Comparison of ENCODE assay signal across 21 mouse cellular contexts in the genomic region with DNA sequence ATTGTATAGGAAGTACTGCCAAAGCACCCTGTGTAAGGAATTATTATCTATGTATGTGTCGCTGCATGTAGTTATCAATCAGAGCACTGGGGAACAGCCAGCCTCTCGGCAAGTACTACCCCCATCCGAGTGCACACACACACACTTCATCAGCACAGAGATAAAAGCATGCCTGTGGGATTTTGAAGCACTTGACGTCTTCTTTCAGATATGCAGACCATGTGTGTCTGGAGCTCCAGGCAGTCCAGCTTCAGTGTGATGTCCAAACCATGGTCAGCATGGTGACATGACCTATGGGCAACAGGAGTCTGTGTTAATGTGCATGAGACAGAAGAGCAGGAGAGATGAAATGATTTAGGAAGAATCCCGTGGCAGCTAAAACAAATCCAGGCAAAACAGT.
DNase-seq lines count a peak whose midpoint lies in the region; ATAC-seq and TF ChIP-seq lines count a peak whose summit lies in the region.
"Had no signal": no experiment of that assay in that cellular context is flagged by ENCODE, and none has a peak within 500 bp of the region (broad histone marks: within the 10 kb centered on the region; RNA-seq: fewer than 3 reads in every experiment).

No protein-coding gene starts in this region.

- peak overlapping the region; percentile 8; the same call in 1 of the 2 replicates for H3K4me2 ChIP-seq in heart, embryonic 11.5 days
- no peak overlapping the region for H3K4me2 ChIP-seq in lung, embryonic 14.5 days
- H3K4me2 ChIP-seq: forebrain, embryonic 15.5 days; heart, embryonic 15.5 days; hindbrain, embryonic 13.5 days had no signal

- WGBS in heart, embryonic 11.5 days (ENCODE audit: insufficient replicate concordance): 18% methylated on average over 5 of the region's 5 CpGs
- 19% methylated on average over 5 of the region's 5 CpGs for WGBS in lung, embryonic 14.5 days

- H3K27me3 ChIP-seq in heart, embryonic 11.5 days (ENCODE audit: control insufficient read depth, insufficient read depth, low read length): no peaks in the 10 kb centered on the region
- H3K27me3 ChIP-seq in lung, embryonic 14.5 days (ENCODE audit: insufficient read depth, low read length): no peaks in the 10 kb centered on the region
- H3K27me3 ChIP-seq: forebrain, embryonic 15.5 days; heart, embryonic 15.5 days; hindbrain, embryonic 13.5 days had no signal

- no peak for ATAC-seq in heart, embryonic 11.5 days (replicated peaks; ENCODE audit: insufficient number of reproducible peaks, low FRiP score, low TSS enrichment)
- peak; percentile 56; the same call in 1 of the 2 replicates for ATAC-seq in lung, embryonic 14.5 days (ENCODE audit: insufficient read depth)
- ATAC-seq: CD4-positive, CD25-positive, alpha-beta regulatory T cell, adult 4 months; forebrain, embryonic 15.5 days; hindbrain, postnatal 0 days had no signal

- no peaks in the 10 kb centered on the region for H3K9me3 ChIP-seq in heart, embryonic 11.5 days (replicated peaks; ENCODE audit: control insufficient read depth, low read length)
- no peaks in the 10 kb centered on the region for H3K9me3 ChIP-seq in lung, embryonic 14.5 days (ENCODE audit: low read depth, low read length)
- H3K9me3 ChIP-seq: forebrain, embryonic 15.5 days; G1E; heart, embryonic 15.5 days; hindbrain, embryonic 13.5 days had no signal

- no peak overlapping the region for H3K4me3 ChIP-seq in heart, embryonic 11.5 days (ENCODE audit: low read depth, low read length)
- H3K4me3 ChIP-seq in lung, embryonic 14.5 days (ENCODE audit: low read depth, low read length): no peak overlapping the region
- H3K4me3 ChIP-seq: forebrain, embryonic 15.5 days; heart, adult 2 months; heart, embryonic 15.5 days; hindbrain, embryonic 13.5 days had no signal

- no peaks in the 10 kb centered on the region for H3K36me3 ChIP-seq in heart, embryonic 11.5 days (ENCODE audit: control insufficient read depth, insufficient read depth, low read length)
- H3K36me3 ChIP-seq in lung, embryonic 14.5 days (ENCODE audit: insufficient read depth): no peaks in the 10 kb centered on the region
- H3K36me3 ChIP-seq: forebrain, embryonic 15.5 days; G1E; heart, embryonic 15.5 days; hindbrain, embryonic 13.5 days had no signal

- DNase-seq in embryo, embryonic 10.5 days (ENCODE audit: low spot score): peak; percentile 3
- DNase-seq in embryo, embryonic 10 days (ENCODE audit: low spot score): no peak
- no peak for DNase-seq in heart, adult 9 months (ENCODE audit: low spot score in 2 of 2)
- peak; percentile 40 for DNase-seq in lung, embryonic 14.5 days
- no peak for DNase-seq in lung, adult 18-20 months
- DNase-seq in retina, postnatal 1 day: peak; percentile 9
- no peak for DNase-seq in retina, embryonic 14.5 days (ENCODE audit: low spot score)
- DNase-seq: adrenal gland, adult 8-10 months; adrenal gland, postnatal 36 days; B cell, adult 2 months; cerebellum, adult 2 months; cerebellum, postnatal 10 days; gastrocnemius, postnatal 36 days; heart, adult 2 months had no signal

- no peak for TF ChIP-seq CTCF in lung, embryonic 14.5 days (IDR thresholded peaks at IDR 0.05; ENCODE audit: low read depth)

- no peak overlapping the region for H3K27ac ChIP-seq in heart, embryonic 11.5 days (ENCODE audit: low read depth, low read length)
- H3K27ac ChIP-seq in lung, embryonic 14.5 days (ENCODE audit: low read depth): no peak overlapping the region
- H3K27ac ChIP-seq: forebrain, embryonic 15.5 days; heart, adult 2 months; heart, embryonic 15.5 days; hindbrain, embryonic 13.5 days; hindbrain, postnatal 0 days had no signal

- H3K4me1 ChIP-seq in heart, embryonic 11.5 days (ENCODE audit: control insufficient read depth, insufficient read depth, low read length): peaks cover 29% of the 10 kb centered on the region; the same call in 1 of the 2 replicates
- no peaks in the 10 kb centered on the region; the same call in 1 of the 2 replicates for H3K4me1 ChIP-seq in lung, embryonic 14.5 days (ENCODE audit: insufficient read depth)
- H3K4me1 ChIP-seq: forebrain, embryonic 15.5 days; hindbrain, embryonic 13.5 days had no signal

- H3K9ac ChIP-seq in heart, embryonic 11.5 days (ENCODE audit: low read depth, low read length): no peak overlapping the region
- no peak overlapping the region for H3K9ac ChIP-seq in lung, embryonic 14.5 days
- H3K9ac ChIP-seq: forebrain, embryonic 15.5 days; heart, embryonic 15.5 days; hindbrain, embryonic 13.5 days had no signal

Comparison
In these comparisons a context has a peak if more than half of its experiments do, and no peak if none do; other contexts are left out.
1. DNase-seq: peak in embryo, embryonic 10.5 days (single experiment), lung, embryonic 14.5 days (single experiment) and retina, postnatal 1 day (single experiment); none in embryo, embryonic 10 days (single experiment), heart, adult 9 months (0 of 2), lung, adult 18-20 months (0 of 2) and retina, embryonic 14.5 days (single experiment).